ENCODE assay signal across 8 mouse cellular contexts in genomic region chr1:131279456-131279776, GRCm38 (mm10). TPM values are rescaled to one million over a fixed set of nuclear protein-coding genes. Genes with fewer than 3 reads are reported as not detected.
DNase-seq lines count a peak whose midpoint lies in the region; ATAC-seq and TF ChIP-seq lines count a peak whose summit lies in the region.

Ikbke (minus strand) TSS chr1:131279606.

- peaks cover 11% of the 10 kb centered on the region; the same call in 1 of the 2 replicates for H3K79me2 ChIP-seq in liver, adult 2 months (ENCODE audit: control insufficient read depth, insufficient read depth, low read length)

- H3K4me1 ChIP-seq in liver, adult 2 months (ENCODE audit: control insufficient read depth, insufficient read depth, low read length): peaks cover 33% of the 10 kb centered on the region
- peaks cover 60% of the 10 kb centered on the region for H3K4me1 ChIP-seq in bone marrow macrophage, adult 2 months (ENCODE audit: control insufficient read depth, insufficient read depth, low read length)

- H3K4me3 ChIP-seq in liver, adult 2 months (ENCODE audit: insufficient read depth, low read depth, low read length): peak within 1 kb of the TSS; percentile 14; the same call in 1 of the 2 replicates
- peak within 1 kb of the TSS; percentile 59 for H3K4me3 ChIP-seq in bone marrow macrophage, adult 2 months (ENCODE audit: insufficient read depth, low read length)

- TF ChIP-seq CTCF in liver, adult 2 months (IDR thresholded peaks at IDR 0.05; ENCODE audit: low read depth, low read length): no peak
- no peak for TF ChIP-seq CTCF in bone marrow macrophage, adult 2 months (IDR thresholded peaks at IDR 0.05; ENCODE audit: low read depth, low read length)

- no peaks in the 10 kb centered on the region for H3K27me3 ChIP-seq in liver, adult 2 months (ENCODE audit: control insufficient read depth, insufficient read depth, low read length)

- WGBS in liver, adult 2 months: 61% methylated on average over 4 of the region's 4 CpGs

- DNase-seq in liver, adult 2 months (ENCODE audit: extremely low read depth, low read depth, low spot score): no peak
- no peak for DNase-seq in liver
- DNase-seq in gastrocnemius, postnatal 25 days: no peak
- no peak for DNase-seq in gastrocnemius, postnatal 4 days (ENCODE audit: low spot score in 2 of 2)
- DNase-seq in layer of hippocampus, adult 11-12 months (ENCODE audit: low spot score): no peak

- TF ChIP-seq POLR2A in liver, adult 2 months (IDR thresholded peaks at IDR 0.05; ENCODE audit: extremely low read depth, insufficient read depth, low read length): no peak
- TF ChIP-seq POLR2A in bone marrow macrophage, adult 2 months (IDR thresholded peaks at IDR 0.05; ENCODE audit: borderline replicate concordance, low read depth, low read length): no peak

- H3K9ac ChIP-seq in liver, adult 2 months (ENCODE audit: low read depth, low read length): peak within 1 kb of the TSS; percentile 23

- H3K27ac ChIP-seq in liver, adult 2 months (replicated peaks; ENCODE audit: insufficient read depth, low read depth, low read length): peak within 1 kb of the TSS; percentile 12; the same call in 1 of the 2 replicates
- H3K27ac ChIP-seq in bone marrow macrophage, adult 2 months (ENCODE audit: insufficient read depth, low read depth, low read length): peak within 1 kb of the TSS; percentile 92

- ATAC-seq in inflammation-experienced regulatory T-cells, adult 6 months: peak; percentile 47
- no peak for ATAC-seq in neutrophil, adult 5-6 weeks (ENCODE audit: extremely low read depth, insufficient number of reproducible peaks, low FRiP score, poor library complexity, severe bottlenecking)

- H3K36me3 ChIP-seq in liver, adult 2 months (ENCODE audit: control insufficient read depth, insufficient read depth, low read length): no peaks in the 10 kb centered on the region

RNA-seq across cellular contexts. Expression of gene Ikbke, which starts in this region (rescaled TPM):
- total RNA-seq in liver, adult 2 months (2014; rRNA removed): 15.6 and 16.6 TPM in 2 replicates
- 14.4 and 20.7 TPM in 2 replicates for polyA plus RNA-seq in liver, adult 2 months (2012; rRNA removed)
- polyA plus RNA-seq in bone marrow macrophage, adult 2 months (2012; ENCODE audit: insufficient read depth, insufficient read length, missing spikeins): 194 and 227 TPM in 2 replicates
- 100 to 1,000 TPM in 2 of 3 experiments, 10 to 100 TPM in 1; 58.5 to 121 (median 105) TPM for polyA plus RNA-seq in inflammation-experienced regulatory T-cells, adult 6 months (2017; shearing (Covaris generic))
- total RNA-seq in neutrophil, adult 5-6 weeks (2017): 28.6 and 38.6 TPM in 2 replicates
- 1 to 10 TPM in 1 of 2 experiments, under 1 TPM in 1; 0.95 to 1.9 TPM for total RNA-seq in gastrocnemius, postnatal 25 days (2021)
- total RNA-seq in gastrocnemius, postnatal 4 days (2021): 1 to 10 TPM; 7.5 to 7.6 TPM
